Mouse (Mus musculus) embryonic facial prominence, embryonic 15.5 days (tissue): Measurements from ENCODE around the gene Ifi211. TPM values are rescaled to one million over a fixed set of nuclear protein-coding genes. Genes with fewer than 3 reads are reported as not detected.
"Not testable (repeated sequence)": the region's sequence is repeated elsewhere in the genome, so short reads cannot be mapped to it uniquely, and the experiment has no call there.

ENCODE experiments used
- ATAC-seq: fragments of 200-750 bp; cut with Nextera tagmentation; 2 replicates; pipeline ENCODE4 v1.8.0; 2017; ENCODE audit warnings: low read depth, moderate TSS enrichment; ENCODE audit not compliant: insufficient number of reproducible peaks, low FRiP score, low TSS enrichment
- H3K27ac ChIP-seq: fragments of 300-500 bp; sonication (generic); replicated peaks from 2 replicates; pipeline ENCODE4 v1.5.1; 2015; ENCODE audit warnings: mild to moderate bottlenecking, inconsistent platforms
- H3K27me3 ChIP-seq: fragments of 300-500 bp; sonication (generic); 2 replicates; pipeline ENCODE4 v1.6.1; 2015; ENCODE audit warnings: inconsistent platforms
- H3K36me3 ChIP-seq: fragments of 300-500 bp; sonication (generic); 2 replicates; pipeline ENCODE4 v1.6.1; 2015; ENCODE audit warnings: mild to moderate bottlenecking, inconsistent platforms
- H3K4me1 ChIP-seq: fragments of 300-500 bp; sonication (generic); 2 replicates; pipeline ENCODE4 v1.6.1; 2015; ENCODE audit warnings: inconsistent platforms
- H3K4me2 ChIP-seq: fragments of 300-500 bp; sonication (generic); replicated peaks from 2 replicates; pipeline ENCODE4 v1.6.1; 2015; ENCODE audit warnings: mild to moderate bottlenecking, inconsistent platforms
- H3K4me3 ChIP-seq: fragments of 300-500 bp; sonication (generic); replicated peaks from 2 replicates; pipeline ENCODE4 v1.5.1; 2015; ENCODE audit warnings: mild to moderate bottlenecking, inconsistent platforms
- H3K9ac ChIP-seq: fragments of 300-500 bp; sonication (generic); 2 replicates; pipeline ENCODE4 v1.6.1; 2015; ENCODE audit warnings: inconsistent platforms
- H3K9me3 ChIP-seq: fragments of 300-500 bp; sonication (generic); replicated peaks from 2 replicates; pipeline ENCODE4 v1.6.1; 2016; ENCODE audit warnings: inconsistent platforms
- WGBS: fragments of 180-500 bp; shearing (Covaris S2); methylation state at CpG from one replicate; pipeline ENCODE4 v1.1.7; 2015; 5-methylcytosine and 5-hydroxymethylcytosine counted together
- polyA plus RNA-seq: library from polyadenylated mRNA; unstranded; fragments of >200 nt; fragmentation: Nextera tagmentation; extraction: Ambion mirVana; gene quantifications from 2 replicates; pipeline ENCODE4 v1.2.1, GENCODE M21; 2015

Ifi211 gene
- polyA plus RNA-seq, result 0.66 and 1.5 TPM in 2 replicates

DNA sequence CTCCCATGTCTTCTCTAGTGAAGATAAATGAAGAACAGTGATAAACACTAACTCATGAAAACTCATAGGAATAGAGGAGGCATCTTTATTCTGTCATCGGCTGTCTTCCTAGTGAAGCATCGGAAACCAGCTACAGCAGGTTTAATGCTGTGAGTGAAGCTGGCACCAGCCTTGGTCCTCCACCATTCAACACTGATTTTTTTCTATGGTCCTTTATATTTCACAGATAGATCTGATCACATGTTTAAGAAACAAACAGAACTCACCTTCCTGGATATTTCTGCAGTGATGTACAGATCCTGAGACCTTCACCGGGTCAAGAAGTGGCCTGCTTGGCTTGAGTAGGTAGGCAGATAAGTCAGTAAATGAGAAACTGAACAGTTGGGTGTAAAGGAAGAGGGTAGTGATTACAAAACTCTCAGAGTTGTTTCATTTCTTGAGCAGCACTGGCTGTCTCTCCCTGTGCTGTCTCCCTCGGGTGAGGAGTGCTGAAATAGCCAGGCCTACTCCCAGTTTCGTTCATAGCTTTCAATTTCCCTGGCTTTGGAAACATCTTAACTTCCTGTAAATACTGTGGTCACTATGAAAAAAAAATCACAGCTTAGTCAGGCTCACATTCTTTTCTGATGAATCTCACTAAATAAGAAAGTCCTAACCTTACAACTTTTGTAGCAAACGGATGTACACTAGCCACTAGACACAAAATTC lies at the start of gene Ifi211:
Gene Ifi211 (minus strand): TSS at position 499 of the 708 bp plus-strand sequence.
- H3K36me3 ChIP-seq, H3K9ac ChIP-seq, H3K27ac ChIP-seq, H3K4me3 ChIP-seq, H3K4me2 ChIP-seq, H3K4me1 ChIP-seq, H3K9me3 ChIP-seq, ATAC-seq, H3K27me3 ChIP-seq: not testable (repeated sequence)
- 79% methylated on average over 6 of the region's 6 CpGs for WGBS

DNA sequence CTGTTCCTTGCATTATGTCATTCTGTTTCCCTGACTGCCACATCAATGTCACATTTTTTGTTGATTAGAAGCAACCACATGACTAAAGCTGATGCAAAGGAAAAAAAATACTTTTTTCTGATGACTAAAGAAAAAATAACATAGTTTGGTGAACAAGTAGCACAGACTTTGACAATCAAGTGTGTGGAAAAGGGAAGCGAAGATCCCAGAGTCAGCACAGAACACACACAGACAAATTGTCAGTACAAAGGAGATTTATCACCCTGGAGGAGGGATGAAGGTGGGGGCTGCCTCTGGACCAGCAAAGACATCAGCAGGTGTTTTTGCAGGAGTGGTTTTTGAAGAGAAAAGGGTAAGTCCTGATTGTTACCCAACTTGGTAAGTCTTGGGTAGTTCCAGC lies 48.6 kb upstream of the Ifi211 start:
- WGBS, result 84% methylated on average over 1 of the region's 1 CpGs
- not testable (repeated sequence) for ATAC-seq, H3K36me3 ChIP-seq, H3K27ac ChIP-seq, H3K27me3 ChIP-seq, H3K4me2 ChIP-seq, H3K4me3 ChIP-seq, H3K9ac ChIP-seq, H3K4me1 ChIP-seq, H3K9me3 ChIP-seq

DNA sequence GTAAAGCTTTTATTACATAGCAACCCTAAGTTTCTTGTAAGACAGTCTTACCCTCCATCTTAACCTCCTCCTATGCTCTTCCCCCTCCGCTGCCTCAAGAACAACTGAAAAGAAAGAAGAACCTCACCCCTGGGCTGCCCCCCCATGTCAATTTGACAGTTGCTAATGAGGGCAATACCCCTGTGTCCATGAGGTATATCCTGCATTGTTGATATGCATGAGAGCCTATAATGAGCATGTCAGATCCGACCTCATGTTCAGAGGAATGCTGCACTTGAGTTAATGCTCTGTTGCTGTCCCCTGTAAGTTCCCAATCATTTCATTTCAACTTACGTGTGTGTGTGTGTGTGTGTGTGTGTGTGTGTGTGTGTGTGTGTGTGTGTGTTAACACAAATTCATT lies 47.2 kb upstream of the Ifi211 start:
- H3K9me3 ChIP-seq, H3K4me3 ChIP-seq, H3K27me3 ChIP-seq, H3K4me2 ChIP-seq, H3K27ac ChIP-seq, H3K9ac ChIP-seq, ATAC-seq, H3K4me1 ChIP-seq, H3K36me3 ChIP-seq: not testable (repeated sequence)
- WGBS, result 71% methylated on average over 3 of the region's 3 CpGs

DNA sequence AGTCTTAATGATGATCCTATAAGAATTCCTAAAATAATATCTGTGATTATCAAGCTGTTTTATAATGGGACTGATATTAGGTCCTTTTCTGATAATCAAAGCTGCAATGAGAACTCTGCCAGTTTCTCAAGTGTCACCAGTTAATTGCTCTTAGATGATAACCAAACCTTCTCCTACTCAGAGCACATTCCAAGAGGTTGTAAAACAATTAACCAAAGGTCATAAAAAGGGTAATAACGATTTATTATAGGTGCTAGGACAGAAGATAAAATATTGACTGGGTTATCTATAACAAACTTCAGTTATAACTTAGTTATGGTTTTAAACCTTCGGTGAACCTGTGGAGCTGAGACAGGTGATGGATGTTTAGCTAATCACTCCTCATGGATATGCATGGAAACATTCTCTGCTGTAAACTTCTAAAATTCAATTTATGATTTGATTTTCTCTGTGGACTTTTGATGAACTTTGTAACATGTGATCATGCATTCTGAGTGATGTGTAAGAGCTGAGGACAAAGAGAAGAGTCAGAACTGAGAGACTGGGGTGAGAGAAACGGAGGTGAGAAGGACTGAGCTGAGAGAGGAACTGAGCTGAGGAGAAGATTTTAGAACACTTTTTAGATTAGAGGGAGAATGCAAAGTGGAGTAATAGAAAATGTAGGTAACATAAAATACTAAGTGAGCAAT lies 43.1 kb upstream of the Ifi211 start:
- ATAC-seq, H3K4me2 ChIP-seq, H3K4me1 ChIP-seq, H3K9me3 ChIP-seq, H3K9ac ChIP-seq, H3K4me3 ChIP-seq, H3K36me3 ChIP-seq, H3K27me3 ChIP-seq, H3K27ac ChIP-seq: not testable (repeated sequence)
- 66% methylated on average over 3 of the region's 3 CpGs for WGBS

DNA sequence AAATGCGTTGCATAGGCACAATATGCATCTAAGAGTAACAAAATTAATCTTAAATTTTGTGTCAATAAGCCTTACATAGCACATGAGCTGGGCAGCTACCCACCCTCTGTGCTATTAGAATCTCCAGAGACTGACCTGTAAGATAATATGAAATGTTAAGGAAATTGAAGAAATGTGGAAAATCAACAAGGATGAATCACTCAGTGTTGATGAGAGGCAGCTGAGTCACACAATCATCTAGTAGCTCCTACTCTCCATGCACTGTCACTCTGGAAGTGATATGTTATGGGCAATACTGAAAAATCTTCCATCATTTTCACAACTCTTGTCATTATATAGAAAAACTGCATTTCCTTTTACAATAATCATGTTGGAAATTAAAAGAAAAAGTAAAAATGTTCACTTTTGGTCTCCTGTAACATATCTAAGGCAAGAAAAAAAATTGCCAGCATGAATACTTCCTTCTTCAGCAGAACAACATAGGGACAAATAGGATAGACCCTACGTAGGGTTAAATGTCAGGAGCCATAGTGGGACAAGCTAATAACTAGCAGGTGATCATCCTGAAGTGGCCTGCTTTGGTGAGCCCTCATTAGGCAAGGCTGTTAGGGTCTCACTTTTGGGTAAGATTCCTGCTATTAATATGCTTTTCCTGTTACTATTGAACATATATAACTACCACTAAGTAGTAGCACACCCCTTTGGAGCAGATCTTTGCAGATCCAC lies 42.4 kb upstream of the Ifi211 start:
- ATAC-seq, result no peak
- 81% methylated on average over 2 of the region's 2 CpGs for WGBS
- no peaks in the 10 kb centered on the region for H3K36me3 ChIP-seq
- H3K4me1 ChIP-seq, result no peaks in the 10 kb centered on the region
- no peaks in the 10 kb centered on the region for H3K9me3 ChIP-seq
- no peak overlapping the region for H3K9ac ChIP-seq
- no peak overlapping the region for H3K4me3 ChIP-seq
- H3K4me2 ChIP-seq, result no peak overlapping the region
- H3K27me3 ChIP-seq, result no peaks in the 10 kb centered on the region
- no peak overlapping the region for H3K27ac ChIP-seq

DNA sequence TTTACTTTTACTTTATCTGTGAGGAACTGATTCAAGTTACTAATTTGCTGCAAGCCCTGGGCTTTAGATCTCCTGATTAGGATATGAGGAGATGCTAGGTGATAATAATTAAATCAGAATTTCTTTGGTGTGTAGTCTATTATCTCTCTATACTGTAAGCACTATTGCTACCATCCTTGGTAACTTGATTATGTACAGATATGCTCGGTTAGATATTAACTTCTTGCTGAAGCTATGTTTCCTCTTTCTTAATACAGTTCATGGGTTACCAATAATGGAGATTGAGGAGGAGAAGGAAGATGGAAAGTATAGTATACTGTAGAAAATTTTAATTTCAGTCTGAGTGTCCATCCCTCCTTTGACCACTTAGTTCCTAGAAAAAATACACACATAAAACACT lies 40.7 kb upstream of the Ifi211 start:
- no peaks in the 10 kb centered on the region for H3K4me1 ChIP-seq
- H3K27me3 ChIP-seq, result no peaks in the 10 kb centered on the region
- no peak overlapping the region for H3K9ac ChIP-seq
- ATAC-seq, result no peak
- no peak overlapping the region for H3K4me3 ChIP-seq
- no peak overlapping the region for H3K27ac ChIP-seq
- WGBS, result 68% methylated on average over 1 of the region's 1 CpGs
- H3K9me3 ChIP-seq, result no peaks in the 10 kb centered on the region
- H3K36me3 ChIP-seq, result no peaks in the 10 kb centered on the region
- no peak overlapping the region for H3K4me2 ChIP-seq

DNA sequence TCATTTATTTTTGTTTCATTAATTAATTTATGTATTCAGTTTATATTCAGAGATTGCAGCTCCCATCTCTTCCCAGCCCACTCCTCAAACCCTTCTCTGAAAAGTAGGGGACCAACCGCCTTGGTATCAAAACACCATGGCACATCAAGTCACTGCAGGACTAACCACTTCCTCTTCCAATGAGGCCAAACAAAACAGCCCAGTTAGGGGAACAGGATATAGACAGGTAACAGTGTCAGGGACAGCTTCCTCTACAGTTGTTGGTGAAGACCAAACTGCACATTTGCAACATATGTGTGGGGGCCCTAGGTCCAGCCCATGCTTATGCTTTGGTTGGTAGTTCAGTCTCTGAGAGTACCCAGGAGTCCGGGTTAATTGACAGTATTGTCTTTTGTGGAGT lies 36.2 kb upstream of the Ifi211 start:
- H3K4me2 ChIP-seq, H3K27me3 ChIP-seq, H3K4me3 ChIP-seq, H3K9me3 ChIP-seq, H3K36me3 ChIP-seq, H3K4me1 ChIP-seq, H3K27ac ChIP-seq, ATAC-seq, H3K9ac ChIP-seq: not testable (repeated sequence)
- WGBS, result 85% methylated on average over 2 of the region's 2 CpGs

DNA sequence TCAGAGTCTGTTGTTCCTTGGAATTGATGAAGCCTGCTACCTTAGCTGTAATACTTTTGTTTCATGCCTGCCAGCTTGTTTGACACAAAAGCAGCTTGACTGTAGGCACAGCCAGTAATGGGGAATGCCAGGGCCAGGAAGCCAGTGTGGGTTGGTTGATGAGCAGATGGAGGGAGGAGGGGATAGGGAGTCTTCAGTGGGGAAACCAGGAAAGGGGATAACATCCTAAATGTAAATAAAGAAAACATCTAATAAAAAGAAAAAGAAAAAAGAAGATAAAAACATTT lies 29.9 kb upstream of the Ifi211 start:
- not testable (repeated sequence) for ATAC-seq, H3K4me3 ChIP-seq, H3K36me3 ChIP-seq, H3K9ac ChIP-seq, H3K9me3 ChIP-seq, H3K4me2 ChIP-seq, H3K27me3 ChIP-seq, H3K4me1 ChIP-seq, H3K27ac ChIP-seq

DNA sequence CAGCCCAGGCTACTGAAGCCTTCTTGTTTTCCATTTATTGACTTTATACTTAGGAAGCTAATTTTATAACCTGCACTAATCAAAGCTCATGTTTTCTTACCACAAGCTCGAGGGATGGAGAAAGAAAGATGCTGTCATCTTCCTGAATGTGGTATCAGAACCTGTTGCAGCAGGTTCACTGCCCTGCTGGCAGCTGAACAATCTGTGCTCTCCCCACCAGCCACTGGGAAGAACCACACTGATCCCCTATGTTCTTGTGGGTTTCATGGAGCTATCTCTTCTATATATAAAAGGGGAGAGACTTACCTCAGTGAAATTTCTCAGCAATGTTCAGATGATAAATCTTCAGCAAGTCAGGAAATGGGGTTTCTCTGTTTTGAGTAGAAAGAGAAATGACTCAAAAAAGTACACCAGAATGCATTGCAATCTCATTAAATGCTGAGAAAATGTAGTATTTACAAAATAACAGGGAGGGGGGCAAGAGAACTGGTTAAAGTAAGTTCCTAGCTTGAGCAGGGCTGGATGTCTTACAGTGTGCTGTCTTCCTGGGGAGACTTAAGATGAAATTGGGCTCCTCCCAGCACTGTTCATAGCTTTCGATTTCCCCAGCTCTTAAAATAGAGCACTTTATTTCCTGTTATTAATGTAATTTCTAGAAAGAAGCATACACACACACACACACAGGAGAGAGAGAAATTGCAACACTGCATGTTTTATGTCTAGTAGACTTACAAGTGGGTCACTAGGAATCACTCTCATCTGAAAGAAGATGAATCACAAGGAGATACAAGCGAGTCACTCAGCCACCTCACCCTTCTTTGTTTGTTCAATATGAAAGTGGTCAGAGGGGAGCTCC lies 29.3 kb upstream of the Ifi211 start, which contains the start of the genes Mndal and Ifi203:
Gene Mndal (minus strand): TSS at position 568 of the 856 bp plus-strand sequence.
Gene Ifi203 (minus strand): TSS at position 749 of the 856 bp plus-strand sequence.
- H3K4me3 ChIP-seq, H3K27me3 ChIP-seq, ATAC-seq, H3K9ac ChIP-seq, H3K36me3 ChIP-seq, H3K4me1 ChIP-seq, H3K9me3 ChIP-seq, H3K27ac ChIP-seq, H3K4me2 ChIP-seq: not testable (repeated sequence)
- WGBS, result 63% methylated on average over 3 of the region's 3 CpGs

DNA sequence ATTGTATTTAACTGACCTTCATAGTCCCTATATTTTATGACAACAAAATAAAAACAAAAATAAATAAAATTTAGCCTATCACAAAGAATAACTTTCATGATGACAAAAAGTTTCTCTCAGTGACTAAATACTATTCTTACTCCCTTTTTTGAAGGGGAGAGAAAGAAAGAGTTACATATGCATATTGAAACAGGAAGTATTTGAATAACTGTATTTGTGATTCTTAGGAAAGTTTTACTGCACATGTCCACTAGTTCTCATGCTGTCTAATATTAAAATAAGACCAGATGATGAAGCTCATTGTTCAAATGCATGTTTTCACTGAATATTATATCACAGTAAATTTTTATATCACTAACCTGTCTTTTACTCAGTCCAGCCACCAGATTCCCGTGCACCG lies 28.7 kb upstream of the Ifi211 start:
- H3K4me1 ChIP-seq, H3K36me3 ChIP-seq, H3K4me2 ChIP-seq, H3K9ac ChIP-seq, H3K27me3 ChIP-seq, H3K27ac ChIP-seq, H3K4me3 ChIP-seq, ATAC-seq, H3K9me3 ChIP-seq: not testable (repeated sequence)
- WGBS, result 87% methylated on average over 2 of the region's 2 CpGs

DNA sequence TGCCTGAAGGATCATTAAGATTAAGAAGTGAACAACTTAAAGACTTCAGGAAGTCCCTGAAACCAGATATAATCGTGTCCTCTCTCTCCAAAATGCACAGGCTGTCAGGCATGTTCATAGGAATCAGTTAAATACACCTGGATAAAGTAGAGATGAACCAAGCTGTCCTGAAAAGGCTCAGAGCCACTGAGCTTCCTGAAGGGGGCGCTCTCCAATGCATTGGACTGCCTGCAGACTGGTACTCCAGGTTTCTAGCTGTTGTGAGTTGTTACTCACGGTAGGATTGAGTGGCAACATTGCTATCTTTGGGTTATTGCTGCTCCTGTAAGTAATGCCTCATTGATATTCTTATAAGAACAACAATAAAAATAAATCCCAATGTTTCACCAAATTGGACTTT lies 6.4 kb upstream of the Ifi211 start:
- H3K27ac ChIP-seq, ATAC-seq, H3K4me3 ChIP-seq, H3K9ac ChIP-seq, H3K27me3 ChIP-seq, H3K4me2 ChIP-seq, H3K36me3 ChIP-seq, H3K4me1 ChIP-seq, H3K9me3 ChIP-seq: not testable (repeated sequence)
- WGBS, result 49% methylated on average over 3 of the region's 3 CpGs
